Mouse (Mus musculus) adrenal gland, postnatal 10 days (tissue): ENCODE data around the gene Sacm1l. TPM values are rescaled to one million over a fixed set of nuclear protein-coding genes. Genes with fewer than 3 reads are reported as not detected.

Experiments
- DNase-seq: peaks from one replicate; pipeline ENCODE4 v3.0.0; 2021; ENCODE audit warnings: mixed read lengths
- total RNA-seq, 2 experiments: library from RNA; stranded (reverse); gene quantifications; 2 replicates each; pipeline ENCODE4 v1.2.3; 2021

Sacm1l gene
- total RNA-seq, 2 experiments from 2014 or later = 60.2 to 84.8 TPM

DNA sequence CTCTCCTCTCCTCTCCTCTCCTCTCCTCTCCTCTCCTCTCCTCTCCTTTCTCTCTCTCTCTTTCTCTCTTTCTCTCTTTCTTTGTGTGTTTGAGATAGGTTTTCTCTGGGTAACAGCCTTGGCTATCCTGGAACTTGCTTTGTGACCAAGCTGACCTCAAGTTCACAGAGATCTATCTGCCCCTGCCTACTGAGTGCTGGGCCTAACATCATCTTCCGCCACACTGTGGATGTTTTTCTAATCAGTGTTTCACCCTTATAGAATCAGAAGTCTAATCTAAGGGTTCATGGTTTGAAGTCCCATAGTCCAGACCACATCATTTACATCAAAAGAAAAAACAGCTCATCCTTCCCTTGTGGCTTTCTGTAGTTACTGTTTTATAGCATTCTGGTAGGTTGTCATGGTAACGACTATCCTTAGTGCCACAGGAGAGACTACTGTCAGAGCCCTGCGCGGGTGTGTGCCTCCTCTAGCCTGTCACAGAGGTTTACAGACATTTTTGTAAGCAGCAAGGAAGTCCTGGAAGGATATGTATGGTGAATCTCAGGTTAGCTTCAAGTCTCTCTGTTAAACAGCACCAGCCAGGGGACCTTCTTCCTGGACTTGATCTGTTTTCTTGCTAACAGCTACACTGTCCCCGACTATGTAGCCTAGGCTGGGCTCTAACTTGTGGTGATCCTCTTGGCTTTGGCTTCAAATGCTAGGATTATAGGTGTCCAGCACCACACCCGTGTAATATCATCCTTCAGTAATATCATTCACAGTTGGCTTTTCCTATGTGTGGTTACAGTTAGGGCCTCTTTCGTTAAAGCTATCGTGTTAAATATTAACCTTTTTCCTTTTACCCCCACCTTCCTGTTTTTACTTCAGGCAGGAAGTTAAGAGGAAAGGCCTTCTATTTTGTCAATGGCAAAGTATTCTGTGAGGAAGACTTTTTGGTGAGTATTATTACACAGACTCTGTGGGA, 19.6 kb upstream of the Sacm1l start:
- no peak for DNase-seq

DNA sequence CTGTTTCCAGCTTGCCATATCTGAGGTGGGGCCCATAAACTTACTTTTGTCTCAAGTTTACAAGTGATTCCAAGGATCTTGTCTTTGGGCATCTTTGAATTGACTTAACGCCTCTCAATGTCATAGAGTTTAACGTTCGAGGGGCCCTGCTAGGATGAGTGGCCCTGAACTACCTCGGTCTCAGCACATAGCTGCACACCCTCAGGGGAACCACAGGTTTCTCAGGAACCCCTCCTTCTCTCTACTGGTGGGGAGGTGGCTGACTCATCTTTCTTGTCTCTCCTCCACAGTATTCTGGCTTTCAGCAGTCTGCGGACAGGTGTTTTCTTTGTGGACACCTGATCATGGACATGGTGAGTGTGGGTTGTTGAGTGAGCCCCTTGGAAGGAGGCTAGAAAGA, 18.6 kb upstream of the Sacm1l start:
- DNase-seq = no peak

DNA sequence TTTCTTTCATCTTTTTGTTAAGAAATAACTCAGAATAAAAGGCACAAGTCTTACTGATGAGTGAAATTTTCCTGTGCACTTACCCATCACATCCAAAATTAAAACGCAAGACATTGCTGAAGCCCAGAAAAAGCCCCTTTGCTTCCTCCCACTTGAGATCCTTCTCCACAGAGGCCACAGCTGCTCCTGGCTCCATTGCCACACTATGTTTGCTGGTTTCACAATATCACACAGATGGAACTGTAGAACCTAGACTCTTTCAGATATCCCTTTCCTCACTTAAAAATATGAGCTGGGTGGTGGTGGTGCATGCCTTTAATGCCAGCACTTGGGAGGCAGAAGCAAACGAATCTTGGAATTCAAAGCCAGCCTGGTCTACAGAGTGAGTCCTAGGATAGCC, 17.1 kb upstream of the Sacm1l start:
- no peak for DNase-seq

DNA sequence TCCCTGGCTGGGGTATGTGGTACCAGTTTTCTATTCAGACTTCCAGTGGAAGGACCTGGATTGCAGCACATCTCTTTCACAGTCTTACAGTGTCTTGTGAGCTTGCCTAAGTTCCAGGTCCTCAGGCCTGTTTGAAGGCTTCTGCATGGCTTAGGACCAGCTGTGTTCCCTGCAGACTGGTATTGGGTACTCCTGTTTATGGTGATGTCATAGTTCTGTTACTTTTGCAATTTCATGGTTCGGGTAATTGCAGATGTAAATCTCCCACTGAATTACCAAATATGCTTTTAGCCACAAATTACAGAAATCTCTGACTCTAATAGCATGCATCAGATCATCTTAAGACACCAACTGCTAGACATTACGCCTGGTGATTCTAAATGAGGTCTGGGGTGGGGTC, 14.5 kb upstream of the Sacm1l start:
- no peak for DNase-seq

DNA sequence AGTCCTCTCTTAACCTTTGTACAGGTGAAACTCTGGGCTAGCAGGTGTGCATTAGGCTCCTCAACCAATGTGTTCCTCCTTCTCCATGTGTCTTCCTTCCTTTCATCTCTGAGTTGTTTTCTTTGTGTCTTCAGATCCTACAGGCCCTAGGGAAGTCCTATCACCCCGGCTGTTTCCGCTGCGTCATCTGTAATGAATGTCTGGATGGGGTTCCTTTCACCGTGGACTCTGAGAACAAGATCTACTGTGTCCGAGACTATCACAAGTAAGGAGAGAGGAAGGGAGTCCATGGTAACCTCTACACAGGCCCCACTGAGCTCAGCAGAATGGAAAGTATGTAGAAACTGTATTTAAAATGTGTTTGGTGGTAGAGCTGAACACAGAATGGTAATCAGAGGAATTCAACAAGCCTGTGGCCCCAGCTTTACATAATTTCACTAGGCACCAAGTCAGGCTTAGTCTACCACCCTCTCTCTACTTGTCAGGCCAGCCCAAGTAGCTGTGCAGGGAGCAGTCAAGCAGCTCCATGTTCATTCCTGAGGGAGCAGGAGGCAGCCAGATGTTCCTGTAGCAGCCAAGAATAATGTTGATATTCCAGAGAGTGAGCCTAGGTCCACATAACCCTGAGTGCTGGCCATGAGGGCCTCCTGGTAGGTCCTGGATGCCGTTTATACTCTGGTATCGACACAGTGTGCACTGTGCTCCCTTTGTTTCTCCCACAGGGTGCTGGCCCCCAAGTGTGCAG, 12.7 kb upstream of the Sacm1l start:
- no peak for DNase-seq

DNA sequence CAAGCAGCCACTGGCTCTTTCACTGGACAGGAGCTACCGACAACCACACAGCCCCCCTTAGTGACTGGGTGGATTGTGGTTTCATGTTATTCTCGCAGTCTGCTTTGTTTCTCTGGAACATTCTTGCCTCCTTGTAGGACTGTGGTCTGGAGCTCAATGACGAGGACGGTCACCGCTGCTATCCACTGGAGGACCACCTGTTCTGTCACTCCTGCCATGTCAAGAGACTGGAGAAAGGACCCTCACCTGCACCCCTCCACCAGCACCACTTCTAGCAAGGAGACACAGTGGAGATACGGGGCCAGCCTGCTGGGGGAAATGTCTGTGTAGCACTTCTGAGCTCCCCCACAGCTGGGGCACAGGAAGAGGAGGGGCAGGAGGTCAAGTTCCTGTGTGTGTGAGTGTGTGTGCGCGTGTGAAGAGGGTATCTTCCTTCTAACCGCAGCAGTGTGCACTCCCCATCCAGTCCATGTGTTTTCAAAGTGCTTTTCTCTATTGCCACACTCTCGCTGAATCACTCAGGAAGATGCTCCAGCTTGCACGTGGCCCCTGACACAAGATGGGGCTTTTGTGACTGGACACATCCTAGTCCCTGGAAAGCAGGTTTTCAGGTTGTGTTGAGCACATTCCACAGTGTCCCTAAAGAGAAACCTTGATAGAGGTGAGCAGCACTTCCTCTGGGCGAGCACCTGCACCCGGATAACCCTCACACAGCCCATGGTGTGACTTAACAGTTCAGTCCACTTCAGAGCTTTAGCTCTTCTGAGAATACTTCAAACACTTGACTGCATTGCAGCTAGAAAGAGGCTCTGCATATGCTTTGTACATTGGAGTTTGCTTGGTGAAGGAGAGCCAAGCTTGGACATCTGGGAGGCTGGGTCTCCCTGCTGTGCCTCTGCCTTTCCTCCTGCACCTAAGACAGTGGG, 10.3 kb upstream of the Sacm1l start:
- no peak for DNase-seq

DNA sequence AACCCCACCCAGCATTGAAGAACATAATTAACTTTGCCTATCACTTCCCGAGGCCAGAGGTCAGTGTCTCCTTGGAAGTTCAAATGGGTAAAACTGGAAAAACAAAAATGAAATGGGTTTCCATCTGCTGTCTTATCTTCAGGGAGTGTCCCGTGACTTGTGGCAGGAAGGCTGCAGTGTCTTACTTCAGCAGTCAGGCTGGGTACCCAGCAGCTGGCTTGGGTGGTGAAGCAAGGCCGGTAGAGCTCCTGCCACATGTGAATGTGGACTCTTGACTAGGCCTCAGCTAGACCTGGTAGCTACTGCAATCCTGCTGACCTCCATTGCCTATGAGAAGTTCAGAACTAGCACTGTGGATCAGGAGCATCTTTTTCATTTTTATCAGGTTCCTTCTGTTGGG, 8.8 kb upstream of the Sacm1l start:
- DNase-seq = no peak

DNA sequence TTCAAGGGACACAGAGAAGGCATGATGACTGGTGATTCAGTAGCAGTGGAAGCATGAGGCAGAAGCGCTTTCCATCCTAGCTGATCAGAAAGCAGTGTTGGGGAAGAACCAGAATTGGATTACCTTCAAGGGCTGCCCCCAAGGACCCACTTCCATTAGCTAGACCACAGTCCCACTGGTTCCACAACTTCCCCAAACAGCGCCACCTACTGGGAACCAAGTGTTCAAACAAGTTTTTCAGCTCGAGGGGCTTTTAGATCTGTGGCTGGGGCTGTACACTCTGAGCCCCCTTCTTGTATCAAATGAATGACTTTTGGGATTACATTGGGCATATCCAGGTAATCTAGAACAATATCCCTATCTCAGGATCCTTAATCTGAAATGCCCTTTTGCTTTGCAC, 5.9 kb upstream of the Sacm1l start:
- DNase-seq = peak; percentile 51

DNA sequence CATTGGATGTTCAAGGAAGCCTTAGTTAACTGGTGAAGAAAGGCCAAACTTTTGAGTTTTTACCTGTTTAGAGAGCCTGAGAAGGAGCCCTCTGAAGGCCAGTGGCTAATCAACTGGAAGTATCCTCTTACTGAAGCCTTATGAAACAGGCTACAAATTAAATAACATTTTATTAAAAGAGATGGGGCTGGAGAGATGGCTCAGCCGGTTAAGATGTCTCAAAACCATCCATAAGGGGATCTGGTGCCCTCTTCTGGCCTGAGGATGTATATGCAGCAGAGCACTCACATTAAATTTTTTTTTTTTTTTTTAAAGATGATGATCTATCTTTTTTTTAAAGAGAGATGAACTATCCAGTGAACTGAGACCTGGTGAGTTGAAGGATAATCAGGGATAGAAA, 4.5 kb upstream of the Sacm1l start:
- peak; percentile 70 for DNase-seq

DNA sequence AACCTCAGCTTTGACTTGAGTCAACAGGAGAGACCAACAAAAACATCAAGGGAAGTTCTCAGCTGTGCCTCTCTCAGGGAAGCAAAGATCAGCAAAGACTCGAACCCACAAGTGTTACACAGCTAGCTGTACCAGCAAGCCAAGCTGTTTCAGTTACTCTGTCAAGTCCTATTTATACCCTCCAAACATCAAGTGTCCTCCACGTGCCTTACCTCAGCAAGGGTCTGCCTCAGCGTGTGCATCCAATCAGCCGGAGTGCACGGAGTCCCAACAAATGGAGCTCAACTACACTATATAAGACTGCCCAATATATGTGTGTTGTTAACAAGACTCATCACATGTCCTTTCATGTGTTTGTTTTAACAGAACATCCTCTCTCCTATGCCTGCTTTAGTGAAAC, 3.1 kb upstream of the Sacm1l start:
- DNase-seq = no peak

DNA sequence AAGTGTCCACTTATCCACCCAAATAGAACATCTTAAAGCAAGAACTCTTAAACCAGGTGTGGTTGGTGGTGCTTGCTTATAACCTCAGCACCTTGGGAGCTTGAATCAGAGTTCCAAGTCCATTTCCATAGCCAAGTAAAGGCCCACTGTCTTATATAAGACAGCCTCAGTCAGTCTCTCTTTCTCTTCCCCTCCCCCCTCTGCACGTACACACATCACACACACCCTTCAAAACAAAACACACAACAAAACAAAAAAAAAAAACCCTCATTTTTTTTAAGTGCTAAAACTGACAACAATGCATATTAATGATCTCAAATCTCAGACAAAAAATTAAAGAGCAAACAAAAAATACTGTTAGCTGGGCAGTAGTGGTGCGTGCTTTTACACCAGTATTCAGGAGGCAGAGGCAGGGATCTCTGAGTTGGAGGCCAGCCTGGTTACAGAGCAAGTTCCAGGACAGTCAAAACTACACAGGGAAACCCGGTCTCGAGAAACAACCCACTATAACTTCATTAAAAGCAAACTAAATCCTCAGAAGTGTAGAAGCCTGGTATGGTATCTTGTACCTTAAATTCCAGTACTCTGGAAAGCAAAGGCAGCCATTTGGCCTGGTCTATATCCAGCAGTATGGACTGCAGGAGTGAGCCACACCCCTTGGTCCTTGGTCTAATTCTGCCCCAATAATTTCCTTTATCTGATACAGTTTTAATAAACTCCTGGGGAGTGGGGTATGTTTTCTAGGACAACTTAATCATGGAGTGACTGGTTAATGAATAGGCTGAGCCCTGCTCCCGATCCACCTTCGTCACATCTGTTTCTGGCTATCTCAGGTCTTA, 1.3 kb upstream of the Sacm1l start:
- DNase-seq = peak; percentile 25

DNA sequence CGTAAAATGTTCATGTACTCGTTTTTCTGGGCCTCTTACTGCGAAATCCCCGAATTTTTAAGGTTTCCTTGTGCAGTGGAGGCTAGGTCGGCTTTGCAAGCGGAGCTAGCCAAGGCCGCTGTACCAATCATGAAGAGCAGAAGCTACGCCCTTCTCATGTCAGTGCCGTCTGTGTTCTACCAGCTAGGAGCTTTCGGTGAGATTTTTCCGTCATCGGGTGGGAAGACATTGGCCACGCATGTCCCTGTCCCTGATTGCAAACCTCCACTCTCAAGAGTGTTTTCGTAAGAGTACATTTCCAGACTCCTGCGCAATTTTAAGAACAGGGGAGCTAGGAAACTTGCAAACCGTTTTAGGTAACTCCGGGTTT, 648 bp upstream of the Sacm1l start:
- DNase-seq = peak; percentile 68

DNA sequence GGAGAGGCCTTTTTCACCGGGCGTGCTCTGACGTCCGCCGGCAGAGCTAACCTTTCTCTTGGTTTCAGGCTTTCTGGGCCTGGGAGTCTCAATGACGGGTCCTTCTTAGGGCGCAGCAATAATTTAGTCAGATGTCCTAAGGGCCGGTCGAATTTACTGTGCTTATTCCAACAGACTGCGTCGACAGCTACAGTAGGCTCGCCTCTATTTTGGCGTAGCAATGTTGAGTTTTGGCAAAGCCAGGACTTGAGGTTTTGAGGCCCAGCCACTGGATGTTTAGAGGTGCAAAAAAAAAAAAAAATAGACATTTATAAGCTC, 558 bp downstream of the Sacm1l start:
- DNase-seq = no peak

DNA sequence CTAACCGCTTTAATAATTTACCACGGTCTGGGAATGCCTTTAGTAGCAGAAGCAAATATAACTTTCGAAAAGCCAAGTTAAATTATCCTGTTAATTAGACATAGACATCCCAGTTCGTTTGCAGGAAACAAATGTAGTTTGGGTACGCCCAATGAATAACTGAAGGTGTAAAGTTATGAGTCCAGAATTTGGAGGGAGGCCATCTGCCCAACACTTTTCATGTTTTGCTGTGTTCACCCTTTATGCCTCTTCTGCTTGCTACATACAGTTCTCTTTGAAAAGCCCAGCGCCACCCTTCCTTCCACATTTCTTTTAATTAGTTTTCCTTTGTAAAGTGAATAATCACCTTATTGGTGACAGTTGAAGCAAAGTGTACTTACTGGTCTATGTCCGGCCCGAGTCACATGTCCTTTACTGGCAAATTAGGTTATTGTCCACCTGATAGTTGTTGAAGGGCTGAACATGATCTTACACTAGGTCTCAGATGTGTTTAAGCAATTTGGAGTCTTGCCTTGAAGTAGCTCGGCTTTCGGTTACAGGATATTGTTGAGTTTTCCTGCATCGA, 1.1 kb downstream of the Sacm1l start:
- DNase-seq = peak; percentile 24

DNA sequence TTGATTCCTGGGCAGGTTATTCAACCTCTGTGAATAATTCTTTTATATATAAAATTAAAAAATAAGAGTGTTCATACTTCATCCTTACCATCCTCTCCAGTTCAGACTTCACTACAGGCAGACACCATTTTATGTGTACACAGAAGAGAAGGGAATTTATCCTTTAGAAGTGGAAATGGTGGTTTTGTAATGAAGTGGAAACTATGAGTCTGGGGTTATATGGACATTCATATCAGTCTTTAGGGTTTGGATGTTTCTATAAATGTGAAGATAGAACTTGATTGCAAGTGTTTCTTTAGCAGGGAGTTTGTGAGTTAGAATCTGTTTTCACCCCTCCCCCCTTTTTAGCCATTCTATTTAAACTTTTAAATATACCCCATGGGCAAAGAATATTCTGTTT, 1.7 kb downstream of the Sacm1l start:
- no peak for DNase-seq

DNA sequence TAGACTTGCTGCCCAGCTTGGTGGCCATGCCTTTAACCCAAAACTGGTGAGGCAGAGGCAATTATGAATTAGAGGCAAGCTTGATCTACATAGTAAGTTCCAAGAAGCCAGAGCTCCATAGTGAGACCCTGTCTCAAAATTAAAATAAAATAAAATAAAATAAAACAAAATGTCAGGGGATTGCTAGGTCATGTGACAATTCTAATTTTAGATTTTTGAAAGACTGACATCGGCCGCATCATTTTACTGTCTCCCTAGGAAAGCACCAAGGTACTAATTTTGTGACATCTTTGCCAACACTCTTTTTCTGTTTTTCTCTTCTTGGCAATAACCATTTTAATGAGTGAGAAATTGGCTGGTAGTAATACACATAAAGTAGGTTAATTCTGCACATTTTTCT, 7.1 kb downstream of the Sacm1l start:
- no peak for DNase-seq

DNA sequence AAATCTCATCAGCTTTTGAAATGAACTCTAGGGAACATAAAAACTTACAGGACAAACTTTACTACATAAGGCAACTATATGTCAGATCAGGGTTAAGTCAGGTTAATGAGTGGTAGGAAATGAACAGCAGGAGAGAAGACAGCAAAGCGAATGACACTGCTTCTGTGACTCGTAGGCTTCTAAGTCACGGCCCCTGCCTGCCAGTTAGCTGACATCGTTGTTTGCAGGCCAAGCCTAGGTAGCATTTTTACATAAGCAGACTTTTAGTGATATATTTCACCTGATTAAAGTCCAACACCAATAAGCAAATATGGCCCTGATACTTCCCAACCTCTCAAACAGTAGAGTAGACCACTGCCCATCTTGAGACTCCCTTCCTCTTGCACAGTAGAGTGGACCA, 8.6 kb downstream of the Sacm1l start:
- no peak for DNase-seq

DNA sequence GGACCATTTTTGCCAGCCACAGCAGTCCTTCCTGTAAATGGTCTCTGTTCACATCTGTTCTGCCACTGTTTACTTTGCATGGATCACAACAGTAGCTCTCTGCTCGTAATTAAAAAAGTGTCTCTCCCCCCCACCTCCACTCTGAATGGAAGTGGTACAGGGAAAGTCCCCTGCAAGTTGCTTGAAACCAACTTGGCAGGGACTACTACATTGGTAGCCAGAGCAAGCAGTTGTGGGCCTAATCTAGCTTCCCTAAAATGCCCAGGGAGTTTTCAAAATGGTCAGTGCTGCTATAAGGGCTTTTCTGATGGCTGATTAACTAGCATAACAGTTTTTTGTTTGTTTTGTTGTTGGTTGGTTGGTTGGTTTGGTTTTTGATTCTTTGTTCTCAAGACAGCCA, 9.5 kb downstream of the Sacm1l start:
- no peak for DNase-seq

DNA sequence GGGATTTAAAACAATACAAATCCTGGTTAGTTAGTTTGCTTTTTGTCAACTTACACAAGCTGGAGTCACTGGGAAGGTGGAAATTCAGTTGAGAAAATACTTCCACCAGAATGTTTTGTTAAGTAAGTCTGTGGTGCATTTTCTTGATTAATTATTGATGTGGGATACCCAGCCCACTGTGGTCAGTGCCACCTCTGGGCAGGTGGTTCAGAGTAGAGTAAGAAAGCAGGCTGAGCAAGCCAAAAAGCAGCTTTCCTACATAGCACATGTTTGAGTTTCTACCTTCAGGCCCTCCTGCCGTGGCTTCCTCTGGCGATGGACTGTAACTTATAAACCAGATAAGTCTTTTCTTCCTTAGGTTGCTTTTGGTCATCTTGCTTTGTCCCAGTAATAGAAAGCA, 10.3 kb downstream of the Sacm1l start:
- no peak for DNase-seq

DNA sequence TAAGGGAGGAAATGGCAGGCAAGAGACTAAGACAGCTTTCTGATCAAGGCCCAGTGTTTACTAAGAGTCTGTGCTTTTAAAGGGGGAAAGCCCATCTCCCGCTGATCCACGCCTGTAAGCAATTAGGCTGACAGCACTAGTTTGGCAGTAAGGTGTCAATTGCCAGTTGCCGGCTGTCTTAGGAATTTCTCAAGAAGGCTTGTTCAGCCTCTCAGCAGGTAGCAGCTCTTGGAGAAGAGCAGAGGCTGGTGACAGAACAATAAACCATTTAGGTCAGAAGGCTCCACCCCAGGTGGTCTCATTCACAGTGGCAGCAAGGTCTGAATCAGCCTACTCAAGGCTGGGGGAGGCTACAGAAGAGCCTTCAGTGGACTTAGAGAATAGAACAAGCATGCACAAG, 25.0 kb downstream of the Sacm1l start:
- no peak for DNase-seq
